Mouse (Mus musculus) lung, adult 2 months (tissue): ENCODE measurements around the gene Ryr3.

Experiments
- CTCF ChIP-seq: fragments of 200-500 bp; IDR thresholded peaks from 2 replicates; pipeline ENCODE4 v1.5.1; 2011; ENCODE audit warnings: mild to moderate bottlenecking, low read length, control low read depth; ENCODE audit not compliant: insufficient read depth
- POLR2A ChIP-seq: fragments of 200-500 bp; IDR thresholded peaks from 2 replicates; pipeline ENCODE4 v1.6.1; 2011; ENCODE audit warnings: low read depth, mild to moderate bottlenecking, control low read depth, low read length, borderline replicate concordance; ENCODE audit errors: extremely low read depth

- TF ChIP-seq POLR2A (no peak), CTCF (no peak)
Measured at GRCm38 (mm10) chr2:112826571-112826970, 390.3 kb downstream of the Ryr3 start.
